Mouse (Mus musculus): ENCODE data around the gene Kalrn. TPM values are rescaled to one million over a fixed set of nuclear protein-coding genes. Genes with fewer than 3 reads are reported as not detected.
A peak's percentile ranks its signal among the peaks of the same experiment; 100 is the strongest.

Gene Kalrn
- total RNA-seq, 2 experiments from 2014 or later: 478 to 544 TPM

DNA sequence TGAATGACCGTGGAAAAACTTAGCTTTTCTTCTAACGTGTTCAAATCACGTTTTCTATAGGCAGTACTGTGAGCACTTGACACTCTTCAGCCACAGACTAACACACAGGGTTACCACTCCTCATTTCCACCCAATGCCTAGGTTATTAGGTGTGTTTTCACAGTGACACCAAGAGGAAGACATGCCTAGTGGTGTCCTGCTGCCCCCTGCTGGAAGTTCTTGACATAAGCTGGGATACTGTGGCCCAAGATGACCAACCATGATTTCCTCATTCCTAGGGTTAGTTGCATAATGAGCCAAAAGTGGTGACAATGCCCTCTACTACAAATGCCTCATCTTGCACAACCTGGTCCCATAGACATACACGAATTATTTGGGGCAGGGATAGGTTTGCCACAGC lies 622.5 kb downstream of the Kalrn start:
- intact Hi-C loops (cut with DNase I): loop anchor here (1.0 kb wide), 1 partner anchor 130 kb away; no protein-coding TSS in a partner anchor
- peak; percentile 80 to 82 for DNase-seq (ENCODE audit: low spot score in 2 of 2)

DNA sequence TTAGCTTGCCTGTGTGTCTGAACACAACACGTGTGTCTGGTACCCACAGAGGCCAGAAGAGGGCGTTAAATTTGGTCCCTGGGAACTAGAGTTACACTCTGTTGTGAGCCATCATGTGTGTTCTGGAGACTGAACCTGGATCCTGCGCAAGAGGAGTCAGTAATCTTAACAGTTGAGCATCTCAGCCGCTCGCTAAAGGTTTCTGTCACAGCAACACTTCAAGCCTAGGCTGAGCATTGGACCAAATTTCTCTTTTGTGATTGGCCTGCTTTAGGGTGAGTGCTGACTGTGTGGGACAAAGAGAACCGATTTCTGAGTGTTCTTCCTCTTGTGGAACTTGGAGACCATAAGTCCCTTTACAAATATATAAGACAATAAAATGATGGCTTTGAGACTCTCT lies 622.9 kb downstream of the Kalrn start:
- intact Hi-C loops (cut with DNase I): no loop called here
- no peak for DNase-seq (ENCODE audit: low spot score in 2 of 2)

DNA sequence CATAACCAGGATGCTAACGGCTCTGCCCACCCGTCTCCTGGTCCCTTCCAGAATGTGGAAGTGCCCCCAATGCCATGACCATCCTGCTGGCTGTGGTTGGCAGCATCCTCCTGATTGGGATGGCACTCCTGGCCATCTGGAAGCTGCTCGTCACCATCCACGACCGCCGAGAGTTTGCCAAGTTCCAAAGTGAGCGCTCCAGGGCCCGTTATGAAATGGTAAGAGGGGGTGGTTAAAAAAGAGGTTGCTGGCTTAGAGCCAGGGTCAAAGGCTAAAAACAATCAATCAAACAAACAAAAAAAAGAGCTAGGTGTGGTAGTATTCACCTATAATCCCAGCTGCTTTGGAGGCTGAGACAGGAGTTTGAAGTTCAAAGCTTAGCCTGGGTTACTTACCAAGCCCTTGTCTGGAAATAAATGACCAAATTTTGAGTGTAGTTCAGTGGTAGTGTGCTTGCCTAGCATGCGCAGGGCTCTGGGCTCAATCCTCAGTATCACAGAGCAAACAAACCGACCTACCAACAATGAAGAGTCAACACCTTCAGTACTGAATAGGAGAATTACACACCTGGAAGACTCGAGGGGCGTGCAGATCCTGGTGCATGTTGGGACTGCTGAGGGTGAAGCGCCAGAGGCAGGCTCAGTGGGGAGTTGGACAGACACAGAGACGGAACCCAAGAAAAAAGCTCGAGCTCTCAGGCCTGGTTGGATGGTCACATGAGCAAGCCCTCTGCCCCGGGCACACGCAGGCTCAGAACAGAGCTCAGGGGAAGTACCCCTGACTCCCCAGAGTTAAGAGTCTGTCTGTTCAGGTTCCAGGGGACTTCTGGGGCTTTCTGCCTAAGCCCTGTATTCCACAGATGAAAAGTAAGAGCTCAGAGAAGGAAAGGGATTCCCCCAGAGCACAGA lies 625.4 kb downstream of the Kalrn start:
- intact Hi-C loops (cut with DNase I): no loop called here

DNA sequence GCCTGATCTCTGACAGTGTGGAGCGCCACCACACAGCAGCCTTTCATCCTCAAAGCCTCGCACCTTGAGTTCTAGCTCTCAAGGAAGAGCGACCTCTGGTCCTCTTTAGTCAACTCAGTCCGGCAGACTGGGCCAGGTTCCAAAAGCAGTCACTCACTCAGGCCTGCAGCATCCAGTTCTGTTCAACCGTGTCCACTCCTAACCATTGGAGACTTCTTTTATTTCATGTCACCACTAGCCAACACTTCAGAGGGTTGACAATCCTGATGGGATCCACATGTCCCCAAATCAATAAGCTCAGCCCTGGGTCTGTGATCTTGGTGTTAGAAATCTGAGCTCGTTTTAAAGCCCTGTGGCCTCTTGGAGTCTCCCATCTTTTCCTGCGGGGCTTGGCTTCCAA lies 627.3 kb downstream of the Kalrn start:
- intact Hi-C loops (cut with DNase I): no loop called here
- no peak for DNase-seq (ENCODE audit: low spot score in 2 of 2)

More for the DNA sequence above, 625.4 kb downstream of the Kalrn start:
- DNase-seq (ENCODE audit: low spot score in 2 of 2): no peak

DNA sequence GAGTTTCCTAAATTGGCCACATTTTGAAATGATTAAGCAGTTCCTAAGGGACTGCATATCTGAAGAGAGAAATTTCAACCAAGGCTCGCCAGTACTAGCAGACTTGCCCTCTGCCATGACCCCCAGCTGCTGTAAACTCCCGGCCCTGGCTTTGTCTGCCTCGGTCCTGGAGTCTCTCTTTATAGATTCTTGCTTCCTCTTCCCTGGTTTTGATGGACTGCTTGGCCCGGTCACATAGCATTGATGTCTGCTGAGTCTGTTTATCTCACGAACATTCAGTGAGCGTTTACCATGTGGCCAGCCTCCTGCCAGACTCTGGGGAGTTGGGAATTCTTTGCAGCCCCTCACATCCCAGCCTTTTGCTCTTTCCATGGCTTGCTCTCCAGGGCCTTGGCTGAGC lies 628.6 kb downstream of the Kalrn start:
- intact Hi-C loops (cut with DNase I): no loop called here
- no peak for DNase-seq (ENCODE audit: low spot score in 2 of 2)

DNA sequence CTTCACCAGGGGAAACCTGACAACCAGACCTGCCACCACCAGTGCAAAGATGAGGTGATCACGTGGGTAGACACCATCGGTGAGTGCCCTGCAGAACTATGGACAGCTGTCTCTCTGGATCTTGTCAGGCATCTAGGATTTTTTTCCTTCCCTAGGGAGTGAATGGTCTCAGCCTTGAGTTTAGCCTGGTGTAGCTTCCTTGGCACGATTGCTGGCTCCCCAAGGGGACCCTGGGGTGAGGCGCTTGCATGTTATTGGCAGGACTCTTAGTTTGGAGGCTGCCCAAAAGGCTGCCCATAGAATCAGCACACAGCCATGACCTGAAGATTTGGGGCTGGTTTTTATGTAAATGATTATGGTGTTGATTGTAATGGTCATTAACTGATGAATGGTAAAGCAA lies 629.2 kb downstream of the Kalrn start:
- intact Hi-C loops (cut with DNase I): no loop called here

DNA sequence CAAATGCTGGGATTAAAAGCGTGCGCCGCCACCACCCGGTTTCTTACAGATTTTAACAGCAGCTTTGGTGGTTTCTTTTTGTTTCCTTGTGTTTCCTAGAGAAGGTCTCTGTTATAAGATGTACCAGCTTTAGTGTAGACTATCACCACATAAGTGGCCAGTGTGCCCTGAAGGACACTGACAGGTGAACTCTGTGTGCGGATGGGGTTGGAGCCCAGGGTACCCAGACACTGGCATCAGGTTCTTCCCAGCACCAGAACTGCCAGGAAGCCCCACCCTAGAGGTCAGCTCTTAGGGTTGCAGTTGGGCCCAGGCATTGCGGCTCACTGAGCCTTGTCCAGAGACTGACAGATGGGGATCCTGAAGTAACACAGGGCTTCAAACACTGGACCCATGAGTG lies 629.9 kb downstream of the Kalrn start:
- DNase-seq (ENCODE audit: low spot score in 2 of 2): no peak
- intact Hi-C loops (cut with DNase I): no loop called here

More for the DNA sequence above, 629.2 kb downstream of the Kalrn start:
- no peak for DNase-seq (ENCODE audit: low spot score in 2 of 2)

DNA sequence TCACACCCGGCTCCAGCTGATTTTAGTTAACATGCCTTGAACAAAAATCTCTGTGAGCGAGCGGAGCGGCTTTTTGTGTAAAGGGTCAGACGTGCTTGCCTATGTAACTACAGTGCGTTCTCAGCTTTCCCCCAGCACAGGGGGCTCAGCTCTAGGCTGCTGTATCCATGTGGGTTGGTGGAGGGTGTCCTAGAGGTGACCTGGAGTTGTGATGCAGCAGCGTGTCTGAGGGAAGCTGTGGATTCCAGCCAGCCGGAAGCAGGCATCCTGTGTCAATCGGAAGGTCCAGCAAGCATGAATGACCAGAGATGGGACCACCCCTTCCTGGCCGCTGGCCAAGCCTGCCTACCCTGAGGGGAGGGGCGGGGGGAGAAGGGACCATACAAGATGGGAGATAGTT lies 631.0 kb downstream of the Kalrn start:
- no peak for DNase-seq (ENCODE audit: low spot score in 2 of 2)
- intact Hi-C loops (cut with DNase I): no loop called here

DNA sequence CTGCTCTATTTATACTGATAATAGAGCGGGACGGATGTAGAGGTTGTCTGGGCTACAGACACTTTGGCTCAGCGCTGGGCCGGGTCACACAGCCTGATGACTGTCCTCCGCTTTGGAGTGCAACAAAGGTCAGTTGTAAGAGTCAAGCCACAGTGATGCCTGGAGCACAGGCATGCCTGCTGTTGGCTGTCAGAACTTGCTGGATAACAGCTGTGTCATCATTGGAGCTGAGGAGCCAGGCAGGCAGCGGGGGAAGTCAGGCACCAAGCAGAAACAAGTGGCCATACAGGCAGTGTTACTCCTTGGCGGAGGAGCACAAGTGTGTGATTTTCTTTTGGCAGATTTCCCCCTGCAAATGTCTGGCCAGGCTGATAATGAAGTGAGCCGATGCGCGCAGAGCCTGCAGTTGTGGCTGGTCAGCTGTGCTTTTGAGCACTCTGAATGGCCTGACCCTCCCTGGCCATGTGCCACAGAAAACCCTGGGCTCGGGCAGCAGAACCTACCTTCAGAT lies 632.0 kb downstream of the Kalrn start:
- peak; percentile 34 to 50 for DNase-seq (ENCODE audit: low spot score in 2 of 2)
- intact Hi-C loops (cut with DNase I): no loop called here

DNA sequence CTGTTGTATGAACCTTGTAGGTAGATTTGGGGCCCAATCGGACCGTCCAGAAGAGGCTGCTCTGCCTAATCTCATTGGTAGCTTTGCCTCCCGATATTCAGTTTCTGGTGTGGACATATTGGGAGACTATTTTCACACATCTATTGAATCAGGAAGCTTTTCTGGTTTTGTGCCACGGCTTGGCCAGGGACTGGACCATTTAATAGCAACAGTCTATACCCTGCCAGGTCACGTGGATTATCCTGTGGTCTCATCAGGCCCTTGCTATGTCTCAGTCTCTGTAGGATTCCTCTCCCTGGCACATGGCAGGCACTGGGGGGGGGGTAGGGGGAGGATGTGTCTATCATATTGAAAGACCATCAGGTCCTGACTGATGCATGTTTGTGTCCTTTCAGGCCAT lies 633.2 kb downstream of the Kalrn start:
- no peak for DNase-seq (ENCODE audit: low spot score in 2 of 2)
- intact Hi-C loops (cut with DNase I): no loop called here

DNA sequence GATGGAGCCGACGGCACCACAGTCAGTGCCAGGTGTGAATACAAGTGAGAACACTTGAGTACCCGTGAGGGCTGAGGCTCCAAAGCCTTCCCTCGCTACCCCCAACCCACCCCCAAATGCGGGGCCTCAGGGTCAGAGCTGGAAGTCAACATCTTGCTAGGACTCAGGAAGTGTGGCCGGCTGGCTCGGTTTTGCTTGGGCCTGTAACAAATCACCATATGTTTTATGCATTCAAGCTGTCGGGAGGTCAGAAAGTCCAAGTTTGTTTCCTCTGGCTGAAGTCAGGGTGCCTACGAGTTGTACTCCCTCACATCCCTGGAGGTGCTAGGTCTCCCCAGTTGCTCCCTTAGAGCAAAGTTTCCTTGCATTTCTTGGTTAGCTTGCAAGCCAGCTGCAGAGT lies 633.7 kb downstream of the Kalrn start:
- no peak for DNase-seq (ENCODE audit: low spot score in 2 of 2)
- intact Hi-C loops (cut with DNase I): no loop called here

DNA sequence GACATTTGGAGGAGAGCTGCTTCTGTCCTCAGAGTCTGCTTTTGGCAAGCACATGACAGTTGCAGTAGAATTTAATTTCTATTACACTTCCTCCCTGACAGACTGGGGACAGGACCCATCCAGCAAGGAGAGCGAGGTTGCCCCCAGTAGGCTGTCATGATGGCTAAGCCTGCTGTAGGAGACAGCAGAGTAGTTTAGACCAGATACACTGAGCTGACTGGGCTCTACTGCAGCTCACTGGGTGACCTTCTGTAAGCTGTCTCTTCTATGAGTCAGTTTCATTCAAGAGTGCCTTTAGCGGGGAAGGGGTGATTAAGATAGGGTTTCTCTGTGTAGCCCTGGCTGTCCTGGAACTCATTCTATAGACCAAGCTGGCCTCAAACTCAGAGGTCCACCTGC lies 634.2 kb downstream of the Kalrn start:
- no peak for DNase-seq (ENCODE audit: low spot score in 2 of 2)
- intact Hi-C loops (cut with DNase I): no loop called here

DNA sequence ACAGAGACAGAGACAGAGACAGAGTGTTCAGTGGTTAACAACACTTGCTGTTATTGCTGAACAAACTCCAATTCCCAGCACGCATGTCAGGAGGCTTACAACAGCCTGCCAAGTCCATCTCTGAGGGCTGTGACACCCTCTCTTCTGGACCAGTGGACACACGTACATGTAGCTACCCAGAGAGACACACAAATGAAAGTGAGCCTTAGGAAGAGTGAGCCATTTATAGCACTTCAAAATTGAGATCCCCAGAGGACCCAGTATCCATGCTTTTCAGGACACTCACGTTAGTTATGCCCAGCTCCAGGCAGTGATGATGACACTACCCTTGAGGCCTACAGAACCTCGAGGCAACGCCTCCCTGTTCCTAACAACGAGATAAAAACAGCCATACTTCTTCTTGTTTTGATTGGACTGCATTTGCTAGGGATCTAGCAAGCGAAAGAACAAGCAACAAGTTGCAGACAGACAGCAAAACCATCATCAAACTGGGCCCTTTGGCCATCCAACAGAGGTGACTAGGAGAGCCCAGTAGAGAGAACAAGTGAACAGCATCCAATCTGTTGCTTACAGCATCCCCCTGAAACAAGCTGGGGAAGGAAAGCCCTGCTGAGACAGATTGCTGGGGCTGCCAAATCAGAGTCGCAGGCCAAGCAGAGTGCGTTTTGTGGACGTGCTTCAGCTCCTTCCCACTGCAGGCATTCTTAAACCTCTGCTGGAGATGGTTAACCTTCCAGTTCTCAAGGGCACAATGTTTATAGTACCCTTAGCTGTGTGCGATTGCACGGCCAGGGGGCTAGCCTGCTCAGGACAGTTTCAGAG lies 634.8 kb downstream of the Kalrn start:
- intact Hi-C loops (cut with DNase I): no loop called here
- no peak for DNase-seq (ENCODE audit: low spot score in 2 of 2)

DNA sequence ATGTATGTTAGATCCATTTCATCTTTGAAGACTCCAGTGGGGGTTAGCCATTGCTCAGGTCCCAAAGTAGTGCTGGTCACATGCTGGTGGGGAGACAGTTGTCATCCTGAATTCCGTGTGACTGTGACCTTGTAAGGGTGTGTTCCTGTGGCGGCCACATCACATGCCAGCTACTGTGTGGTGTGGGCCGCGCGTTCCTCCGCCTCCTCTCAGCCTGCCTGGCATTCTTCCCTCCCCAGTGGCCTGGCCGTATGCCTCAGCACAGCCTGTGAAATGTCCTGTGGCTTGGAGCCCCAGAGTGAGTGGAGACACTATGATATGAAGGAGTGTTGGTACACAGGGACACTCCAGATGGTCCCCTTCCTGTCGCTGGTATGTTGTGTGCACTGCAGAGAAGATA lies 635.8 kb downstream of the Kalrn start:
- DNase-seq (ENCODE audit: low spot score in 2 of 2): peak; percentile 29 to 36
- intact Hi-C loops (cut with DNase I): no loop called here

DNA sequence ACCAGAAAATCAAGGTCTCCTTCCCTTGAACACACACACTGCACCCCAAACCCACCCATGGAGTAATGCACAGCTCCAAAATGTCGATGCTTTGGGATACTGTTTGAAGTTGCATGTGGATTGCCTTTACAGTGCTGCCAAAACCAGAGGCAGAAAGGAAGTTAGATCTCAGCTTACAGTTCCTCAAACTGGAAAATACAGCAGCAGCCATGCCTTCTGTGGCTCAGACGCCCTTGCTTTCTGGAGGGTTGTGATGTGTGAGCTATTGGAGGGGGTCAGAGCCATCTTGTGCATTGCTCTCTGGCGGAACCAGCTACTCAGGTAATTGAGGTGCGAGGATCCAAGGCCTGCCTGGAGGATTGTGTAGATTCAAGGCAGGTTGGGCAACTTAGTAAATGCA lies 636.4 kb downstream of the Kalrn start:
- DNase-seq (ENCODE audit: low spot score in 2 of 2): no peak
- intact Hi-C loops (cut with DNase I): no loop called here

DNA sequence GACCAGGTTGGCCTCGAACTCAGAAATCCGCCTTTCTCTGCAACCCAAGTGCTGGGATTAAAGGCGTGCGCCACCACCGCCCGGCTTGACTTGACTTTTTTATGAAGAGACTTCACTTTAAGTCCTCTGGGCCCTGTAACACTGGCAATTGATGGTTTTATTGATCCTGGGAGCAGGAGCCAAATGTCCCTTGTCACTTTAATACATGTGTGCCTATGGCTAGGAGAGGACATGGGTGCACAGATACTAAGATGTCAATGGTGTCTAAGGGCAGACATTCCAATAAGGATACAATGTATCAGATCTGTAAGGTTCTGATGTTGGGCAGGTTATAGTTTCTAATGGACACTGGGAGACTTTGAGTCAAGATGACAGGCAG lies 637.9 kb downstream of the Kalrn start:
- intact Hi-C loops (cut with DNase I): no loop called here

DNA sequence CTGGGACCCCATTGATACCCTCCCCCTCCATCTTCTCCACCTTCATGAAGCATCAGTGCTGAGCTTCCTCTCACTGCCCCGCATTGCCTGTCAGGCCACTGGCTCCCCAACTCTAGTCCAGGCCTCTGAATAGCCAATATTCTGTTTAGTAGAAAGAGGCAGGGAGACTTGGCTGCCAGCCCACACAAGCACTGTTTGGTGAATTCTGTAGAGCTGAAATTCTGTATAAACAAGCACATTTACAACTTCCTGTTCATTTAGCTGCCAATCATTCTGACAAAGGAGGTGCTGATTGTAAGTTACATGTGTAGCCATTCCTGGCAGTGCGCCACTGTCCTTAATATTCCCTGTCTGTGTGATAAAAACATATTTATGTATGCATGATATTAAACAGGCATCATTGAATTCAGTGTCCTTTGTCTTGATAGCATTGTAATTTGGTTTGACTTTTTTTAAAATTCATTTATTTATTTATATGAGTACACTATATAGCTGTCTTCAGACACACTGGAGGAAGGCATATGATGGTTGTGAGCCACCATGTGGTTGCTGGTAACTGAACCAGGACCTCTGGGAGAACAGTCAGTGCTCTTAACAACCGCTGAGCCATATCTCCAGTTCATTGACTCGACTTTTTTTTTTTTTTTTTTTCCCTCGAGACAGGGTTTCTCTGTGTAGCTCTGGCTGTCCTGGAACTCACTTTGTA lies 638.5 kb downstream of the Kalrn start:
- DNase-seq (ENCODE audit: low spot score in 2 of 2): peak; percentile 35 to 50
- intact Hi-C loops (cut with DNase I): no loop called here

More for the DNA sequence above, 637.9 kb downstream of the Kalrn start:
- no peak for DNase-seq (ENCODE audit: low spot score in 2 of 2)

DNA sequence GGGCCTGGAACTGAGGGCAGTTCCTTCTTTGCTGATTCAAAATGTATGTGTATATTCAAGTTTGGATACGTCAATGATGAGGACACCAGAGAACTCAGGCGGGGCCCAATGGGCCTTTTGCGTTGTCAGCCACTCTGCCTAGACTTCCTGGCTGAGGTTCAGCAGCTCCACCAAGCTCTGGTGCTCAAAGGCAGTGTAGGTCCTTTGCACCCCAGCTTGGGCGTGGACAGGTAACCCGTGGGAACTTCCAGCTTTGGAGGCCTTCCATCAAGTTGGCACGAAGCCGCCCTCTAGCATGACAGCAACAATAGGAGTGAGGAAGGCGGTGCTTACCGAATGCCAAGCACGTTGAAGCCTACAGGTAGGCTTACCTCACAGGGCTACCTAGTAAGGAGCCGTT lies 639.9 kb downstream of the Kalrn start:
- intact Hi-C loops (cut with DNase I): no loop called here

DNA sequence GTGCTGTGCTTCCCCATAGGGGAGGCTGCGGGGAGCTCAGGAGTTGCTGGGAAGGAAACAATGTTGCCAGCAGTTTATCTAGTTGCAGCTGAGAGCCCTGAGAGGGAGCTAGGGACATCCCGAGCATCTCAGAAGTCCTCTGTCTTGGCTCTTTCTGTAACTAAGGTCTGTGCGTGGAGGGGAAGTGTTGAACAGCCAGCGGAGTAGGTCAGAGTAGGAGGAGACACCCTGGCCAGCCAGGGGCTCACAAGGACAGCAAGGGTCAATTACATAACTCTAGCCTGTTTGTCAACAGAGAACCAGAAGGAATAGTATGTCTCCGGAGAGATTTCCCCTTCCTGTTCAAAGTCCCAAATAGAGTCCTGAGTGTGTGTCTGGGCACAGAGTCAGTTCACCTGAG lies 641.2 kb downstream of the Kalrn start:
- intact Hi-C loops (cut with DNase I): no loop called here
- DNase-seq (ENCODE audit: low spot score in 2 of 2): no peak

More for the DNA sequence above, 639.9 kb downstream of the Kalrn start:
- no peak for DNase-seq (ENCODE audit: low spot score in 2 of 2)

DNA sequence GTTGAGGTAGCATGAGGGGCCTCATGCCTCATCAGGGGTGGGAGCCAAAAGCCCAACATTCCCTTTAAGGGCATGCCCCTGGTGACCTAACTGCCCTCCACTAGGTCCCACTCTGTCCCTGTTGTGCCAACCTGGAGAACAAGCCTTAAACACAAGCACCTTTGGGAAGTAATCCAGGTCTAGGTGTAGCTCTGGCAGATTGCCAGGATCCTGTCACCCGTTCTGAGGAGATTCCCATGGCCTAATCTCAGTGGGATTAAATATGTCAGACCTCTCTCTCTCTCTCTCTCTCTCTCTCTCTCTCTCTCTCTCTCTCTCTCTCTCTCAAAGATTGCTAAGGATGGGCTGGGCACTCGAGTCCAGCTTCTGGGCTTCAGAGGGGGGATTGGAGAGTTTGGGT lies 641.6 kb downstream of the Kalrn start:
- no peak for DNase-seq (ENCODE audit: low spot score in 2 of 2)
- intact Hi-C loops (cut with DNase I): no loop called here
